Mouse (Mus musculus): ENCODE results near the gene Kctd4. TPM values are rescaled to one million over a fixed set of nuclear protein-coding genes. Genes with fewer than 3 reads are reported as not detected.

The Kctd4 gene
- polyA plus RNA-seq, 1 experiment from 2014 or later, result 1.1 TPM

Other genes with a start within 250 kb of the Kctd4 start
- 22.5 and 24.9 TPM in 2 replicates for gene Cog3, start 200.5 kb upstream of the Kctd4 start, polyA plus RNA-seq (2014; fragmentation: Nextera tagmentation; extraction: Ambion mirVana)
- 4.7 and 5.4 TPM in 2 replicates for gene Slc25a30, start 168.0 kb upstream of the Kctd4 start, polyA plus RNA-seq (2014; fragmentation: Nextera tagmentation; extraction: Ambion mirVana)
- 1,249 and 1,259 TPM in 2 replicates for gene Tpt1, start 109.9 kb upstream of the Kctd4 start, polyA plus RNA-seq (2014; fragmentation: Nextera tagmentation; extraction: Ambion mirVana)
- gene Gtf2f2, start 55.9 kb downstream of the Kctd4 start, polyA plus RNA-seq (2014; fragmentation: Nextera tagmentation; extraction: Ambion mirVana), result 40.1 and 40.2 TPM in 2 replicates
- gene Gpalpp1, start 155.8 kb downstream of the Kctd4 start, polyA plus RNA-seq (2014; fragmentation: Nextera tagmentation; extraction: Ambion mirVana), result 11.9 and 15.4 TPM in 2 replicates
- gene Nufip1, start 155.9 kb downstream of the Kctd4 start, polyA plus RNA-seq (2014; fragmentation: Nextera tagmentation; extraction: Ambion mirVana), result 16.3 and 17.8 TPM in 2 replicates